Mouse (Mus musculus): Measurements from ENCODE around the gene Tut1. TPM values are rescaled to one million over a fixed set of nuclear protein-coding genes. Genes with fewer than 3 reads are reported as not detected.

Gene Tut1
- polyA plus RNA-seq, 1 experiment from 2014 or later, result 39.3 TPM

GRCm38 (mm10) chr19:8929224-8930088, 24.2 kb upstream of the Tut1 start, which contains the start of the genes Rom1 and Eml3:
Gene Rom1, minus strand, starts transcription at chr19:8929356.
Gene Eml3, plus strand, starts transcription at chr19:8929552.
- under 1% methylated on average over 73 of the region's 74 CpGs for whole genome bisulfite sequencing

GRCm38 (mm10) chr19:8930117-8930516, 23.5 kb upstream of the Tut1 start:
- peak overlapping the region; percentile 81 for H3K4me3 ChIP-seq
- H3K4me1 ChIP-seq (replicated peaks), result peaks cover 28% of the 10 kb centered on the region
- H3K36me3 ChIP-seq, result peaks cover 60% of the 10 kb centered on the region
- DNase-seq (ENCODE audit: low spot score), result no peak
- no peaks in the 10 kb centered on the region for H3K9me3 ChIP-seq
- peak overlapping the region; percentile 92 for H3K27ac ChIP-seq
- no peaks in the 10 kb centered on the region for H3K27me3 ChIP-seq (ENCODE audit: insufficient read depth, poor library complexity, severe bottlenecking)
- WGBS, result 15% methylated on average over 11 of the region's 11 CpGs

More at GRCm38 (mm10) chr19:8929224-8930088, 24.2 kb upstream of the Tut1 start, which contains the start of the genes Rom1 and Eml3:
- H3K27ac ChIP-seq, result peak within 1 kb of the TSS; percentile 92
- peak within 1 kb of the TSS; percentile 81 for H3K4me3 ChIP-seq
- DNase-seq (ENCODE audit: low spot score), result peak; percentile 82
- H3K4me1 ChIP-seq (replicated peaks), result peaks cover 28% of the 10 kb centered on the region
- peaks cover 55% of the 10 kb centered on the region for H3K36me3 ChIP-seq
- no peaks in the 10 kb centered on the region for H3K27me3 ChIP-seq (ENCODE audit: insufficient read depth, poor library complexity, severe bottlenecking)
- H3K9me3 ChIP-seq, result no peaks in the 10 kb centered on the region

GRCm38 (mm10) chr19:8930771-8931170, 22.9 kb upstream of the Tut1 start:
- Histone ChIP-seq H3K4me3 (peak overlapping the region; percentile 81), H3K9me3 (no peaks in the 10 kb centered on the region), H3K4me1 (replicated peaks) (peaks cover 28% of the 10 kb centered on the region), H3K36me3 (peaks cover 60% of the 10 kb centered on the region), H3K27me3 (ENCODE audit: insufficient read depth, poor library complexity, severe bottlenecking) (no peaks in the 10 kb centered on the region), H3K27ac (no peak overlapping the region)
- WGBS, result 84% methylated on average over 7 of the region's 7 CpGs
- no peak for DNase-seq (ENCODE audit: low spot score)

- Histone ChIP-seq H3K4me3 (no peak overlapping the region), H3K9me3 (no peaks in the 10 kb centered on the region), H3K4me1 (replicated peaks) (peaks cover 16% of the 10 kb centered on the region), H3K27me3 (ENCODE audit: insufficient read depth, poor library complexity, severe bottlenecking) (no peaks in the 10 kb centered on the region), H3K27ac (no peak overlapping the region), H3K36me3 (peaks cover 65% of the 10 kb centered on the region)
- 84% methylated on average over 2 of the region's 2 CpGs for WGBS
- DNase-seq (ENCODE audit: low spot score), result no peak
Observed at GRCm38 (mm10) chr19:8936736-8937135, 16.9 kb upstream of the Tut1 start.

- 82% methylated on average over 15 of the region's 15 CpGs for WGBS
- Histone ChIP-seq H3K27ac (peak overlapping the region; percentile 98), H3K4me3 (peak overlapping the region; percentile 95), H3K4me1 (replicated peaks) (peaks cover 46% of the 10 kb centered on the region), H3K36me3 (peaks cover 60% of the 10 kb centered on the region), H3K27me3 (ENCODE audit: insufficient read depth, poor library complexity, severe bottlenecking) (no peaks in the 10 kb centered on the region), H3K9me3 (no peaks in the 10 kb centered on the region)
- DNase-seq (ENCODE audit: low spot score), result no peak
Observed at GRCm38 (mm10) chr19:8940526-8941133, 13.0 kb upstream of the Tut1 start.

GRCm38 (mm10) chr19:8941136-8941514, 12.5 kb upstream of the Tut1 start:
- peaks cover 60% of the 10 kb centered on the region for H3K36me3 ChIP-seq
- peak overlapping the region; percentile 98 for H3K27ac ChIP-seq
- H3K4me1 ChIP-seq (replicated peaks), result peaks cover 46% of the 10 kb centered on the region
- no peaks in the 10 kb centered on the region for H3K27me3 ChIP-seq (ENCODE audit: insufficient read depth, poor library complexity, severe bottlenecking)
- no peaks in the 10 kb centered on the region for H3K9me3 ChIP-seq
- 40% methylated on average over 10 of the region's 10 CpGs for WGBS
- peak; percentile 18 for DNase-seq (ENCODE audit: low spot score)
- H3K4me3 ChIP-seq, result peak overlapping the region; percentile 95

- H3K4me3 ChIP-seq, result peak within 1 kb of the TSS; percentile 95
- no peaks in the 10 kb centered on the region for H3K27me3 ChIP-seq (ENCODE audit: insufficient read depth, poor library complexity, severe bottlenecking)
- H3K27ac ChIP-seq, result peak within 1 kb of the TSS; percentile 98
- no peaks in the 10 kb centered on the region for H3K9me3 ChIP-seq
- peaks cover 60% of the 10 kb centered on the region for H3K36me3 ChIP-seq
- peaks cover 46% of the 10 kb centered on the region for H3K4me1 ChIP-seq (replicated peaks)
- under 1% methylated on average over 64 of the region's 64 CpGs for WGBS
- DNase-seq (ENCODE audit: low spot score), result peak; percentile 99
Observed at GRCm38 (mm10) chr19:8941515-8942217, 12.0 kb upstream of the Tut1 start, which contains the start of gene Mta2. Gene Mta2, plus strand, starts transcription at chr19:8941875.

- peaks cover 60% of the 10 kb centered on the region for H3K36me3 ChIP-seq
- DNase-seq (ENCODE audit: low spot score), result peak; percentile 71
- under 1% methylated on average over 46 of the region's 46 CpGs for WGBS
Observed at GRCm38 (mm10) chr19:8942276-8942964, 11.2 kb upstream of the Tut1 start.

GRCm38 (mm10) chr19:8943047-8943446, 10.6 kb upstream of the Tut1 start:
- H3K4me1 ChIP-seq (replicated peaks), result peaks cover 46% of the 10 kb centered on the region
- H3K9me3 ChIP-seq, result no peaks in the 10 kb centered on the region
- peaks cover 63% of the 10 kb centered on the region for H3K36me3 ChIP-seq
- H3K27ac ChIP-seq, result peak overlapping the region; percentile 98
- DNase-seq (ENCODE audit: low spot score), result no peak
- H3K27me3 ChIP-seq (ENCODE audit: insufficient read depth, poor library complexity, severe bottlenecking), result no peaks in the 10 kb centered on the region
- WGBS, result 72% methylated on average over 2 of the region's 2 CpGs
- H3K4me3 ChIP-seq, result peak overlapping the region; percentile 95

More at GRCm38 (mm10) chr19:8942276-8942964, 11.2 kb upstream of the Tut1 start:
- peak overlapping the region; percentile 98 for H3K27ac ChIP-seq
- H3K4me1 ChIP-seq (replicated peaks), result peaks cover 46% of the 10 kb centered on the region
- H3K27me3 ChIP-seq (ENCODE audit: insufficient read depth, poor library complexity, severe bottlenecking), result no peaks in the 10 kb centered on the region
- H3K9me3 ChIP-seq, result no peaks in the 10 kb centered on the region
- H3K4me3 ChIP-seq, result peak overlapping the region; percentile 95

- Histone ChIP-seq H3K27me3 (ENCODE audit: insufficient read depth, poor library complexity, severe bottlenecking) (no peaks in the 10 kb centered on the region), H3K4me3 (peak overlapping the region; percentile 95)
Observed at GRCm38 (mm10) chr19:8944062-8944461, 9.6 kb upstream of the Tut1 start.

GRCm38 (mm10) chr19:8944750-8945149, 8.9 kb upstream of the Tut1 start:
- Histone ChIP-seq H3K27me3 (ENCODE audit: insufficient read depth, poor library complexity, severe bottlenecking) (no peaks in the 10 kb centered on the region), H3K36me3 (peaks cover 66% of the 10 kb centered on the region), H3K27ac (no peak overlapping the region; the same call in 1 of the 2 replicates), H3K4me3 (peak overlapping the region; percentile 28; the same call in 1 of the 2 replicates), H3K9me3 (no peaks in the 10 kb centered on the region), H3K4me1 (replicated peaks) (peaks cover 46% of the 10 kb centered on the region)
- DNase-seq (ENCODE audit: low spot score), result peak; percentile 70
- 59% methylated on average over 5 of the region's 5 CpGs for WGBS

More at GRCm38 (mm10) chr19:8944062-8944461, 9.6 kb upstream of the Tut1 start:
- Histone ChIP-seq H3K4me1 (replicated peaks) (peaks cover 46% of the 10 kb centered on the region), H3K27ac (no peak overlapping the region; the same call in 1 of the 2 replicates), H3K36me3 (peaks cover 63% of the 10 kb centered on the region), H3K9me3 (no peaks in the 10 kb centered on the region)
- WGBS, result 80% methylated on average over 5 of the region's 5 CpGs
- no peak for DNase-seq (ENCODE audit: low spot score)

GRCm38 (mm10) chr19:8945251-8945650, 8.4 kb upstream of the Tut1 start:
- H3K27ac ChIP-seq, result no peak overlapping the region
- no peak for DNase-seq (ENCODE audit: low spot score)
- peaks cover 70% of the 10 kb centered on the region for H3K36me3 ChIP-seq
- H3K4me3 ChIP-seq, result peak overlapping the region; percentile 28; the same call in 1 of the 2 replicates
- H3K27me3 ChIP-seq (ENCODE audit: insufficient read depth, poor library complexity, severe bottlenecking), result no peaks in the 10 kb centered on the region
- 93% methylated on average over 6 of the region's 6 CpGs for WGBS
- peaks cover 45% of the 10 kb centered on the region for H3K4me1 ChIP-seq (replicated peaks)
- H3K9me3 ChIP-seq, result no peaks in the 10 kb centered on the region
